ENCODE assay signal across 16 mouse cellular contexts in genomic region chr7:83179403-83179802, GRCm38 (mm10).
"Had no signal": no experiment of that assay in that cellular context is flagged by ENCODE, and none has a peak within 500 bp of the region (broad histone marks: within the 10 kb centered on the region; RNA-seq: fewer than 3 reads in every experiment).

No protein-coding gene starts in this region.

- H3K9ac ChIP-seq: neural tube, embryonic 13.5 days; neural tube, embryonic 15.5 days; stomach, embryonic 15.5 days had no signal

- H3K27ac ChIP-seq: neural tube, embryonic 13.5 days; neural tube, embryonic 15.5 days; stomach, embryonic 15.5 days; stomach, postnatal 0 days had no signal

- H3K4me2 ChIP-seq: neural tube, embryonic 13.5 days; neural tube, embryonic 15.5 days; stomach, embryonic 15.5 days had no signal

- H3K27me3 ChIP-seq: neural tube, embryonic 13.5 days; neural tube, embryonic 15.5 days; stomach, embryonic 15.5 days had no signal

- H3K4me1 ChIP-seq: neural tube, embryonic 13.5 days; neural tube, embryonic 15.5 days; stomach, embryonic 15.5 days had no signal

- DNase-seq: retina, postnatal 1 day; right cerebral cortex, adult 18-20 months; right cerebral cortex, postnatal 14 days; right cerebral cortex, postnatal 25 days; right cerebral cortex, postnatal 4 days; spleen, adult 18-20 months; thymus, adult 18-20 months; thymus, adult 2 months; thymus, postnatal 14 days; thymus, postnatal 25 days; thymus, postnatal 36 days; thymus, postnatal 4 days had no signal

- H3K4me3 ChIP-seq: neural tube, embryonic 13.5 days; neural tube, embryonic 15.5 days; stomach, embryonic 15.5 days had no signal

- H3K36me3 ChIP-seq: neural tube, embryonic 13.5 days; neural tube, embryonic 15.5 days; stomach, embryonic 15.5 days had no signal

- H3K9me3 ChIP-seq: neural tube, embryonic 13.5 days; neural tube, embryonic 15.5 days; stomach, embryonic 15.5 days had no signal
